Mouse (Mus musculus) brain, embryonic 14.5 days (tissue): ENCODE data around the gene Sh3bgrl3.
A peak's percentile ranks its signal among the peaks of the same experiment; 100 is the strongest.

Experiments used
- CTCF ChIP-seq: fragments of 200-500 bp; IDR thresholded peaks from 2 replicates; pipeline ENCODE4 v1.5.1; 2012; ENCODE audit warnings: inconsistent platforms, mild to moderate bottlenecking, moderate library complexity, borderline replicate concordance; ENCODE audit not compliant: insufficient read depth, insufficient read length; ENCODE audit errors: extremely low read depth
- POLR2A ChIP-seq: fragments of 200-500 bp; IDR thresholded peaks from 2 replicates; pipeline ENCODE4 v1.6.1; 2012; ENCODE audit warnings: mild to moderate bottlenecking, inconsistent platforms, borderline replicate concordance; ENCODE audit not compliant: poor library complexity, insufficient read depth, insufficient read length, severe bottlenecking; ENCODE audit errors: extremely low read depth

- TF ChIP-seq CTCF (no peak), POLR2A (peak; percentile 39; the same call in 1 of the 2 replicates)
Measured at GRCm38 (mm10) chr4:134128221-134128982, at the start of gene Sh3bgrl3.
